Mouse (Mus musculus) ES-E14 (cell line): Measurements from ENCODE around the gene Gch1. TPM values are rescaled to one million over a fixed set of nuclear protein-coding genes. Genes with fewer than 3 reads are reported as not detected.

Experiments
- DNase-seq: peaks from one replicate; pipeline ENCODE4 v3.0.0-alpha.2; 2013; ENCODE audit warnings: low read depth, low spot score
- H3K27ac ChIP-seq: 2 replicates; pipeline ENCODE4 v1.5.1; 2012; ENCODE audit warnings: low read depth, mild to moderate bottlenecking, low read length, moderate library complexity, mixed read lengths; ENCODE audit not compliant: poor library complexity, insufficient read depth, severe bottlenecking
- H3K36me3 ChIP-seq: 2 replicates; pipeline ENCODE4 v1.6.1; 2012; ENCODE audit warnings: mild to moderate bottlenecking, low read length, moderate library complexity, mixed read lengths; ENCODE audit not compliant: control insufficient read depth, poor library complexity, insufficient read depth, severe bottlenecking
- H3K4me1 ChIP-seq, 2 experiments: fragments of 150-350 bp in 1 of 2; sonication (generic) in 1 of 2; 2 replicates each; pipeline ENCODE4 v1.6.1; 2012; ENCODE audit warnings: low read length in 2 of 2, mild to moderate bottlenecking in 1 of 2, mixed read lengths in 1 of 2; ENCODE audit not compliant: control insufficient read depth in 2 of 2, insufficient read depth in 2 of 2, poor library complexity in 1 of 2
- H3K4me3 ChIP-seq, 2 experiments: fragments of 150-350 bp in 1 of 2; sonication (generic) in 1 of 2; 2 replicates each; pipeline ENCODE4 v1.5.1; 2012; ENCODE audit warnings: low read length in 2 of 2, low read depth in 1 of 2, mild to moderate bottlenecking in 1 of 2, mixed read lengths in 1 of 2; ENCODE audit not compliant: insufficient read depth in 1 of 2, poor library complexity in 1 of 2, severe bottlenecking in 1 of 2
- H3K9ac ChIP-seq: 2 replicates; pipeline ENCODE4 v1.6.1; 2012; ENCODE audit warnings: low read depth, mild to moderate bottlenecking, low read length, mixed read lengths; ENCODE audit not compliant: poor library complexity, insufficient read depth, severe bottlenecking
- H3K9me3 ChIP-seq: fragments of 150-350 bp; sonication (generic); 2 replicates; pipeline ENCODE4 v1.6.1; 2012; ENCODE audit warnings: low read depth, mild to moderate bottlenecking, low read length; ENCODE audit not compliant: control insufficient read depth, insufficient read depth
- CHD2 ChIP-seq: IDR thresholded peaks from 2 replicates; pipeline ENCODE4 v1.6.1; 2014; ENCODE audit warnings: mild to moderate bottlenecking, low read depth, low read length, inconsistent platforms
- HCFC1 ChIP-seq: IDR thresholded peaks from 2 replicates; pipeline ENCODE4 v1.6.1; 2012; ENCODE audit warnings: low read length, inconsistent platforms, borderline replicate concordance; ENCODE audit not compliant: insufficient read depth
- MAFK ChIP-seq: IDR thresholded peaks from 2 replicates; pipeline ENCODE4 v1.6.1; 2014; ENCODE audit warnings: mild to moderate bottlenecking, low read depth, low read length, inconsistent platforms; ENCODE audit not compliant: insufficient read depth
- ZC3H11A ChIP-seq: IDR thresholded peaks from 2 replicates; pipeline ENCODE4 v1.6.1; 2012; ENCODE audit warnings: low read depth, mild to moderate bottlenecking, inconsistent platforms, low read length, borderline replicate concordance
- ZNF384 ChIP-seq: IDR thresholded peaks from 2 replicates; pipeline ENCODE4 v1.6.1; 2012; ENCODE audit warnings: low read depth, low read length, inconsistent platforms
- in situ Hi-C, 2 experiments: fragments of 600-800 bp; cut with MboI; formaldehyde crosslinking; loops; one replicate each; pipeline ENCODE4 v1.15.1; 2025; ENCODE audit warnings: low sequenced_read_pairs in 2 of 2, inconsistent platforms in 1 of 2; ENCODE audit not compliant: unreplicated experiment in 2 of 2
- total RNA-seq: library from RNA; depleted of rRNA; stranded (reverse); fragments of 300-350 nt; gene quantifications from 2 replicates; pipeline ENCODE4 v1.2.3, GENCODE M21; 2012

Gch1 gene
- total RNA-seq, 1 experiment: 0.76 TPM

DNA sequence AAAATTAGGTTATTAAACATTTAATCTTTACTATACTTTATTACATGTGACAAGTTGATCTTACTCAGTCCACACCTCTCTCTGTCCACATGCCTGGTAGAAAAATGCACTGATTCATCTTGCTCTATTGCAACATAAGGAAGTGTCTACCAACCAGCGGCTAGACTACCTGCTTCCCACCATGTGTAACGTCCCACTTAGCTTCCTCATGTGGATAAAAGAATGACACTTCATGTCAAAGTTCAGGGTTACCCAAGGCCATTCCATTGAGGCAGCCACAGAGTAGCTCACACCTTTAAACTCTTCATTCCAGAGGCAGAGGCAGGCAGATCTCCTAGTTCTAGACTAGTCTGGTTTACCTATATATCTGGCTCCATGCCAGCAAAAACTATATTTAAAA, 2.7 kb downstream of the Gch1 start:
- no peaks in the 10 kb centered on the region for H3K9me3 ChIP-seq
- H3K4me3 ChIP-seq: no peak overlapping the region
- peaks cover 0 to 2% of the 10 kb centered on the region in 2 experiments; a peak in 1 of 4 replicates for H3K4me1 ChIP-seq
- no peak overlapping the region for H3K27ac ChIP-seq
- no peaks in the 10 kb centered on the region for H3K36me3 ChIP-seq
- DNase-seq: no peak
- H3K9ac ChIP-seq: no peak overlapping the region
- TF ChIP-seq ZNF384 (no peak), MAFK (no peak), CHD2 (no peak)
- in situ Hi-C loops: no loop called here

DNA sequence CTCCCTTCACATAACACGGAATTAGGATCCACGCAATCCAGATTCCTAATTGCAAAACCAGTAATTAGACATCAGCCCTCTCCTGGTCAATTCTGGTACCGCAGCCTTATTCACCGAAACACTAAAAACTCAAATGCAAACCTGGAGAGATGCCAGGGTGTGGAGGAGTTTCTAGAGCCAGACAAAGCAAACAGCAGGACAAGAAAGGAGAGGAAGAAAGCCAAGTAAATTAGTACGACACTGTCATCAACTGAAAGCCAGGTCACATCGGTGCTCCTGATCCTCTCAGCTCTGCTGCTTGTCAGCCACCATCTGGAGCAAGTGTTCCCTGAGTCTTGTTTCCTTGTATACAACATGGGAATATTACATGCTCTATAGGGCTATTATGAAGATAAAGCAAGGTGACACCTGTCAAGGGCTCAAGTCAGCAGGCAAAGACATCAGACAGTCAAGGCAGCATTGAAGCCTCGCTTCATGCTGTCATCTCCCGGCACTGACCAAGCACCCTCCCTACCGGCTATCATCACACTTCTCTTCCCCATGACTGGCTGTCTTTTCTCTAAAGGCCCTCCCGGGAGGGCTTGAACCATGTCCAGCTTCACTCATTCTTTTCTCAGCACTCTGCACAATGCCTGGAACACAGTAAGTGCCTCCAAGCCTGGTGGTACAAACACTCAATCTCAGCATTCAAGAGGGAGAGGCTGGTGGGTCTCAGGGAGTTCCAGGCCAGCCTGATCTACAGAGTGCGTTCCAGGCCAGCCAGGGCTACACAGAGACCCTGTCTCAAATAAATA, 7.5 kb downstream of the Gch1 start:
- Histone ChIP-seq H3K4me1 (no peaks in the 10 kb centered on the region), H3K9me3 (no peaks in the 10 kb centered on the region), H3K4me3 (no peak overlapping the region), H3K9ac (no peak overlapping the region), H3K27ac (no peak overlapping the region), H3K36me3 (no peaks in the 10 kb centered on the region)
- in situ Hi-C loops: no loop called here
- DNase-seq: peak; percentile 29
- TF ChIP-seq CHD2 (no peak), HCFC1 (no peak), ZNF384 (no peak), ZC3H11A (no peak)

DNA sequence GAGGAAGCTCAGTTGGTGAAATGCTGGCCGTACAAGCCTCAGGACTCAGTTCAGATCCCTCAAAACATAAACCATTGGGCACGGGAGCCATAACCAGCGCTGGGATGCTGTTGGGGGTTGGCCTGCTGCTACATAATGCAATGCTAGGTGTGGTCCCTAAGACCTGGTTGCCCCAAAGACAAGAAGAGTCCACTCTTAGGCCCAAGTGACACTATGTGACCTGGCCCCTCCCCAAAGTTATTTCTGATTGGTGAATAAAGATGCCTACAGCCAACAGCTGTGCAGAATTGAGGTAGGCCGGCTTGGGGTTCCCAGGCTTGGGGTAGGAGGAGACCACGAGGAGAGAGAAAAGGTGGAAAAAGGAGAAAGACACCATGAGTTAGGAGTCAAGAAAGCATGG, 10.4 kb downstream of the Gch1 start:
- in situ Hi-C loops: no loop called here
- no peak for DNase-seq

DNA sequence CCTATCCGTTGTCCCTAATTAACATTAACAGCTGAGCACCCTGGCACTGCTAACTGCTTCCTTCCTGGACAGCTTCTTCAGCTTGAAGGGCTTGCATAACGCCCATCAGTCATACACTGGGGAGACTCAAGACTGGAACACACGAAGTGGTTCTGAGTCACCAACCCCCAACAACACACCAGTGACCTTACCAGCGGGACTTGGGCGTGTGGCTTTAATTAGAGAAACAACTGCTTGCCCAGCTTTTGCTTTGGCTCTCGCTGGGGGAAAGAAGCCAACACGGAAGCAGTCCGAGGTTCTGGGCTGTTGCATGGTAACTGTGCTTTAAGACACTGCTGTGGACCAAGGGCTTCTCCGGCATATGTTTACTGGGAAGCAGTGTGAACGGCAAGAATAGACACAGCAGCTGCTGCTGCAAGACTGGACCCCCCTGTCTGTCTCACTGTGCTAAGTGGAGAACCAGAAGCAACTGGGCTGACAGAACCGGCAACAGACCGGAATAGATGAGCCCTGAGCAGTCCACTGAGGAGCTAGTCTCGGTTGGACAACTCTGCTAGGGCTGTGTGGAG, 11.3 kb downstream of the Gch1 start:
- Histone ChIP-seq H3K4me3 (no peak overlapping the region), H3K9ac (no peak overlapping the region), H3K4me1 (no peaks in the 10 kb centered on the region), H3K36me3 (no peaks in the 10 kb centered on the region), H3K9me3 (no peaks in the 10 kb centered on the region), H3K27ac (no peak overlapping the region)
- in situ Hi-C loops: no loop called here
- TF ChIP-seq MAFK (no peak), ZNF384 (no peak), ZC3H11A (no peak), CHD2 (no peak), HCFC1 (no peak)
- DNase-seq: no peak

More for the DNA sequence above, 10.4 kb downstream of the Gch1 start:
- Histone ChIP-seq H3K9ac (no peak overlapping the region), H3K36me3 (no peaks in the 10 kb centered on the region), H3K4me1 (no peaks in the 10 kb centered on the region), H3K27ac (no peak overlapping the region), H3K9me3 (no peaks in the 10 kb centered on the region), H3K4me3 (no peak overlapping the region)
- TF ChIP-seq ZNF384: no peak
- no peak for TF ChIP-seq MAFK
- TF ChIP-seq ZC3H11A: no peak

DNA sequence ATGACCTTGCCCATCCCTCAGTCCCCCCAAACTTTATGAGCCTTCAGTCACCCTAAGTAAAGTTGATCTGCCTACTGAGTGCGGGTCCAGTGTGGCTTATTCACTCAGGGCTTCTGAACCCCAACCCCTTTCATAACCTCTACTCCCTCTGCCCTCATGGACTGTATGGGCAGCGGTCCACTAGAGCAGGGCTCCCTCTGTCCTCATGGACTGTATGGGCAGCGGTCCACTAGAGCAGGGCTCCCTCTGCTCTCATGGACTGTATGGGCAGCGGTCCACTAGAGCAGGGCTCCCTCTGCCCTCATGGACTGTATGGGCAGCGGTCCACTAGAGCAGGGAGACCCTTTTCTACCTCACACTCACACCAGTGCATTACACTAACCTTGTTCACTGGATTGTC, 13.0 kb downstream of the Gch1 start:
- no peak overlapping the region for H3K4me3 ChIP-seq
- H3K36me3 ChIP-seq: no peaks in the 10 kb centered on the region
- no peak overlapping the region for H3K9ac ChIP-seq
- H3K27ac ChIP-seq: no peak overlapping the region
- TF ChIP-seq MAFK (no peak), ZC3H11A (no peak)
- no peak for DNase-seq
- H3K4me1 ChIP-seq: no peaks in the 10 kb centered on the region
- no peaks in the 10 kb centered on the region for H3K9me3 ChIP-seq
- in situ Hi-C loops: no loop called here
